Mouse (Mus musculus): ENCODE results near the gene Abcg3. TPM values are rescaled to one million over a fixed set of nuclear protein-coding genes. Genes with fewer than 3 reads are reported as not detected.
"Not testable (repeated sequence)": the region's sequence is repeated elsewhere in the genome, so short reads cannot be mapped to it uniquely, and the experiment has no call there.

Abcg3 gene
- polyA plus RNA-seq, 1 experiment = 0.35 TPM

DNA sequence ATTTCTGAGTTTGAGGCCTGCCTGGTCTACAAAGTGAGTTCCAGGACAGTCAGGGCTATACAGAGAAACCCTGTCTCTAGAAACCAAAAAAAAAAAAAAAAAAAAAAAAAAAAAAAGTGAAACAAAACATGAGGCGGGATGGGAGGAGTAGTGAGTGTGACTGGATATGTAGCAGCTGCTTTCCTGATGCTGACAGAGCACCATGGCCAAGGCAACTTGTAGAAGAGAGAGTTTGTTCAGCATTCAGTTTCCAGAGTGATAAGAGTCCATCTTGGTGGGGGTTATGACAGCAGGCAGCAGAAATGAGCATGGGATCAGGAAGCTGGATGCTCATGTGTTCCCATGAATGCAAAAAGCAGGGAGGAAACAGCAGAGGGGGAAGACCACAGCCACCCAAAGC, 35.6 kb downstream of the Abcg3 start:
- Histone ChIP-seq H3K4me1 (peaks cover 10% of the 10 kb centered on the region), H3K27me3 (replicated peaks) (no peaks in the 10 kb centered on the region), H3K36me3 (replicated peaks; ENCODE audit: low read length) (no peaks in the 10 kb centered on the region), H3K4me3 (replicated peaks) (no peak overlapping the region), H3K9me3 (0 out of 2 replicates have a peak, but pooled peaks cover 5% of the 10 kb centered on the region)
- TF ChIP-seq GATA1 (IDR thresholded peaks at IDR 0.05; ENCODE audit: borderline replicate concordance, low read length) (no peak), FLI1 (IDR thresholded peaks at IDR 0.05; ENCODE audit: low read length) (no peak)

DNA sequence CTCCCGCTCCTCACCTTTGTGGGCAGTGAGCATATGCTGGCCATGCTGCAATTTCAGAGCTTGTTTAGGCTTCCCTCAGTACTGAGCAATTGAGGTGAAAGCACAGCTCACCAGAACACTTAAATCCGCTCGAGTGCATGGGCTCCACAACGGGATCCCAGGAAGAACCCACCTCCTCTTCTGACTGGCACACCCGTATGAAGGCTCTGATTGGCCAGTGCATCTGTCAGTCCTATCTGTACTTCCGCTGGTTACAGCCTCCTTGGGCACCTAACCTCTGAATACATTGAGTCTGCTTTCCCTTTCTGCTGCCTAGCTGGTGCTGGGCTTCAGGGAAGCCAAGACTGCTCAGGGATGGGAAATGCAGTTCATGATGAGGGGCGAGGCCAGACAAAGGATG, 48.4 kb downstream of the Abcg3 start:
- H3K4me3 ChIP-seq (replicated peaks) = no peak overlapping the region
- no peaks in the 10 kb centered on the region for H3K27me3 ChIP-seq (replicated peaks)
- TF ChIP-seq FLI1 (IDR thresholded peaks at IDR 0.05; ENCODE audit: low read length) = no peak
- TF ChIP-seq GATA1 (IDR thresholded peaks at IDR 0.05; ENCODE audit: borderline replicate concordance, low read length) = no peak
- H3K36me3 ChIP-seq (replicated peaks; ENCODE audit: low read length) = no peaks in the 10 kb centered on the region
- H3K9me3 ChIP-seq = peaks cover 5% of the 10 kb centered on the region
- no peaks in the 10 kb centered on the region for H3K4me1 ChIP-seq

DNA sequence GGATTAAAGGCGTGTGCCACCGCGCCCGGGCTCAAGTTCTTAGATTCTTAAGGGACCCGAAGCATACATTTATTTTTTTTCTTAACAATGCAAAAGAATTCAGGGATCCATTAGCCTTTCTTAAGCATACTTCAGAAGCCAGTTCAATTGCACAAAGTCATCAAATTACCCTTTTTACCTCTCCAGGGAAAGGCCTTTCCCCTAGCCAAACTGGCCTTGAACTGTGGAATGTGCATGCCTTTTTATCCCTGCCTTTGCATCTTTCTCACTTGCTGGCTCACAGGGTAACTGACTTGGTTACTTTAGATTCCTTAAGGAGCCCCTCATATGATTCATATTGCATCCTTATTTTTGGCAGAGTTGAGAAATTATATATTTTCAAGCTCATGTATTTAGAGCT, 76.0 kb downstream of the Abcg3 start:
- H3K4me3 ChIP-seq (replicated peaks); H3K9me3 ChIP-seq; H3K27me3 ChIP-seq (replicated peaks); H3K36me3 ChIP-seq (replicated peaks; ENCODE audit: low read length); H3K4me1 ChIP-seq: not testable (repeated sequence)

Other genes with a start within 250 kb of the Abcg3 start
- 0.19 TPM in 1 of 2 replicates, not detected in the other for gene Zfp951, start 122.6 kb downstream of the Abcg3 start, polyA plus RNA-seq (2012; ENCODE audit: insufficient read depth, low replicate concordance)
- gene Gbp9, start 156.8 kb upstream of the Abcg3 start, polyA plus RNA-seq (2012; ENCODE audit: insufficient read depth, low replicate concordance) = 3.6 TPM in 1 of 2 replicates, not detected in the other
- gene Gbp8, start 156.8 kb upstream of the Abcg3 start, polyA plus RNA-seq (2012; ENCODE audit: insufficient read depth, low replicate concordance) = 0.47 TPM in 1 of 2 replicates, not detected in the other
- gene Gbp4, start 156.9 kb upstream of the Abcg3 start, polyA plus RNA-seq (2012; ENCODE audit: insufficient read depth, low replicate concordance) = 2.3 TPM in 1 of 2 replicates, not detected in the other

Measured in megakaryocyte, embryonic 14.5 days (primary cell).